Mouse (Mus musculus): Measurements from ENCODE around the gene Brd1. TPM values are rescaled to one million over a fixed set of nuclear protein-coding genes. Genes with fewer than 3 reads are reported as not detected.

Brd1 gene
- polyA plus RNA-seq, 1 experiment from 2014 or later, result 27.6 TPM

- Histone ChIP-seq H3K4me1 (ENCODE audit: control insufficient read depth, insufficient read depth, low read length) (no peaks in the 10 kb centered on the region), H3K27me3 (ENCODE audit: control insufficient read depth, insufficient read depth, low read length) (no peaks in the 10 kb centered on the region), H3K9ac (ENCODE audit: low read length) (no peak overlapping the region), H3K9me3 (ENCODE audit: control insufficient read depth, low read length) (no peaks in the 10 kb centered on the region), H3K4me2 (no peak overlapping the region), H3K36me3 (ENCODE audit: control insufficient read depth, insufficient read depth, low read length) (peaks cover 40% of the 10 kb centered on the region), H3K27ac (ENCODE audit: low read depth, low read length) (no peak overlapping the region), H3K4me3 (ENCODE audit: low read depth, low read length) (no peak overlapping the region)
- DNase-seq (ENCODE audit: low spot score, missing footprints) (no peak), ATAC-seq (ENCODE audit: low FRiP score) (no peak)
- WGBS, result 89% methylated on average over 5 of the region's 5 CpGs
Measured at GRCm38 (mm10) chr15:88686725-88687124, 47.3 kb downstream of the Brd1 start.

GRCm38 (mm10) chr15:88684039-88684438, 50.0 kb downstream of the Brd1 start:
- H3K4me3 ChIP-seq (ENCODE audit: low read depth, low read length), result no peak overlapping the region
- WGBS, result 95% methylated on average over 6 of the region's 6 CpGs
- H3K9ac ChIP-seq (ENCODE audit: low read length), result no peak overlapping the region
- peaks cover 23% of the 10 kb centered on the region for H3K36me3 ChIP-seq (ENCODE audit: control insufficient read depth, insufficient read depth, low read length)
- DNase-seq (ENCODE audit: low spot score, missing footprints) (no peak), ATAC-seq (ENCODE audit: low FRiP score) (no peak)
- H3K4me1 ChIP-seq (ENCODE audit: control insufficient read depth, insufficient read depth, low read length), result no peaks in the 10 kb centered on the region
- no peaks in the 10 kb centered on the region for H3K27me3 ChIP-seq (ENCODE audit: control insufficient read depth, insufficient read depth, low read length)
- H3K9me3 ChIP-seq (ENCODE audit: control insufficient read depth, low read length), result no peaks in the 10 kb centered on the region
- no peak overlapping the region for H3K27ac ChIP-seq (ENCODE audit: low read depth, low read length)
- H3K4me2 ChIP-seq, result no peak overlapping the region

- 89% methylated on average over 5 of the region's 5 CpGs for WGBS
- no peaks in the 10 kb centered on the region for H3K9me3 ChIP-seq (ENCODE audit: control insufficient read depth, low read length)
- no peak overlapping the region for H3K4me2 ChIP-seq
- H3K4me1 ChIP-seq (ENCODE audit: control insufficient read depth, insufficient read depth, low read length), result no peaks in the 10 kb centered on the region
- H3K27ac ChIP-seq (ENCODE audit: low read depth, low read length), result no peak overlapping the region
- peaks cover 3% of the 10 kb centered on the region; the same call in 1 of the 2 replicates for H3K36me3 ChIP-seq (ENCODE audit: control insufficient read depth, insufficient read depth, low read length)
- H3K27me3 ChIP-seq (ENCODE audit: control insufficient read depth, insufficient read depth, low read length), result no peaks in the 10 kb centered on the region
- H3K9ac ChIP-seq (ENCODE audit: low read length), result no peak overlapping the region
- H3K4me3 ChIP-seq (ENCODE audit: low read depth, low read length), result no peak overlapping the region
- no peak for ATAC-seq (ENCODE audit: low FRiP score)
- no peak for DNase-seq (ENCODE audit: low spot score, missing footprints)
Measured at GRCm38 (mm10) chr15:88680931-88681330, 53.1 kb downstream of the Brd1 start.

- H3K27me3 ChIP-seq (ENCODE audit: control insufficient read depth, insufficient read depth, low read length), result no peaks in the 10 kb centered on the region
- H3K9ac ChIP-seq (ENCODE audit: low read length), result no peak overlapping the region
- H3K4me2 ChIP-seq, result no peak overlapping the region
- no peak for ATAC-seq (ENCODE audit: low FRiP score)
- 89% methylated on average over 5 of the region's 5 CpGs for WGBS
- H3K27ac ChIP-seq (ENCODE audit: low read depth, low read length), result no peak overlapping the region
- H3K4me1 ChIP-seq (ENCODE audit: control insufficient read depth, insufficient read depth, low read length), result no peaks in the 10 kb centered on the region
- H3K4me3 ChIP-seq (ENCODE audit: low read depth, low read length), result no peak overlapping the region
- DNase-seq (ENCODE audit: low spot score, missing footprints), result no peak
- no peaks in the 10 kb centered on the region for H3K36me3 ChIP-seq (ENCODE audit: control insufficient read depth, insufficient read depth, low read length)
- no peaks in the 10 kb centered on the region for H3K9me3 ChIP-seq (ENCODE audit: control insufficient read depth, low read length)
Measured at GRCm38 (mm10) chr15:88677568-88677967, 56.5 kb downstream of the Brd1 start.

DNA sequence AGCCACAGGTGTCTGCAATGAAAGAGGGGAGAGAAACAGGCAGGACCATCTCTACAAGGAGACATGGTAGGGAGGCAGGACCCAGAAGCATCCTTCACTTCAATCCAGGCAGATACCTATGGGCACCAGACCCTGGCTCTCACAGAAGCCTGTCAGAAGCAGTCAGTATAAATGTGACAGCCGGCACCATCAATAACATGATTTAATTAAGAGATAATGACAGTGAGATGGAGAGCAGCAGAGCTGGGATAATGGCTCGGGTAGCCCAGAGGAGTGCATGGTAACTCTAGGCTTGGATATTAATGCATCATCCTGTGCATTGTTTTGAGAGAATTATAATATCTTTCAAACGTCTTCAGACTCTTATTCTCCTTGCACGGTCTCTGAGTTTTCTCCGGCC, 58.0 kb downstream of the Brd1 start:
- no peaks in the 10 kb centered on the region for H3K36me3 ChIP-seq (ENCODE audit: control insufficient read depth, insufficient read depth, low read length)
- no peak overlapping the region for H3K4me2 ChIP-seq
- H3K27me3 ChIP-seq (ENCODE audit: control insufficient read depth, insufficient read depth, low read length), result no peaks in the 10 kb centered on the region
- H3K27ac ChIP-seq (ENCODE audit: low read depth, low read length), result no peak overlapping the region
- 84% methylated on average over 5 of the region's 5 CpGs for WGBS
- H3K4me1 ChIP-seq (ENCODE audit: control insufficient read depth, insufficient read depth, low read length), result no peaks in the 10 kb centered on the region
- ATAC-seq (ENCODE audit: low FRiP score), result no peak
- DNase-seq (ENCODE audit: low spot score, missing footprints), result no peak
- no peak overlapping the region for H3K9ac ChIP-seq (ENCODE audit: low read length)
- no peak overlapping the region for H3K4me3 ChIP-seq (ENCODE audit: low read depth, low read length)
- H3K9me3 ChIP-seq (ENCODE audit: control insufficient read depth, low read length), result no peaks in the 10 kb centered on the region

DNA sequence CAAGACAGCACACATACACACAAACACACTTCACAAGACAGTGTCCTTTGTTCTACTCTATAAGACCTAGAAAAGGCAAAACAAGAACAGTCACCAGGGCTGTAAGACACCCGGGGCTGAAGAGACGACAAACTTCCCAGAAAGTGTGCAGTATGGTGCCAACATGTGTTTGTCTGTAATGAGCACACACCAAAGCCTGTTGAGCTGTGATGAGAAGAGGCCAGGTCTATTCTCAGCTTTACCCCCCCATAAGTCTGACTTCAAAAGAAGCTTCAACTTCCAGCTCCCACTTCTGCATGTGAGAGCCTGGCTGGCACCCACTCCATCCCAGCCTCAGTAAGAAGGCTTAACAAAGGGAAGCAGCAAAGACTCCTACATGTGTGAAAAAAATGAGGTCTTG, 65.3 kb downstream of the Brd1 start:
- Histone ChIP-seq H3K4me1 (ENCODE audit: control insufficient read depth, insufficient read depth, low read length) (no peaks in the 10 kb centered on the region), H3K36me3 (ENCODE audit: control insufficient read depth, insufficient read depth, low read length) (no peaks in the 10 kb centered on the region), H3K9me3 (ENCODE audit: control insufficient read depth, low read length) (no peaks in the 10 kb centered on the region), H3K4me3 (ENCODE audit: low read depth, low read length) (no peak overlapping the region), H3K4me2 (no peak overlapping the region), H3K27me3 (ENCODE audit: control insufficient read depth, insufficient read depth, low read length) (no peaks in the 10 kb centered on the region), H3K9ac (ENCODE audit: low read length) (no peak overlapping the region), H3K27ac (ENCODE audit: low read depth, low read length) (no peak overlapping the region)
- peak; percentile 80 for DNase-seq (ENCODE audit: low spot score, missing footprints)
- WGBS, result 91% methylated on average over 2 of the region's 2 CpGs
- ATAC-seq (ENCODE audit: low FRiP score), result no peak

- Histone ChIP-seq H3K4me3 (ENCODE audit: low read depth, low read length) (no peak overlapping the region), H3K9me3 (ENCODE audit: control insufficient read depth, low read length) (no peaks in the 10 kb centered on the region), H3K4me2 (no peak overlapping the region), H3K9ac (ENCODE audit: low read length) (no peak overlapping the region), H3K4me1 (ENCODE audit: control insufficient read depth, insufficient read depth, low read length) (peaks cover under 1% of the 10 kb centered on the region; the same call in 1 of the 2 replicates), H3K27ac (ENCODE audit: low read depth, low read length) (no peak overlapping the region), H3K27me3 (ENCODE audit: control insufficient read depth, insufficient read depth, low read length) (no peaks in the 10 kb centered on the region), H3K36me3 (ENCODE audit: control insufficient read depth, insufficient read depth, low read length) (no peaks in the 10 kb centered on the region)
- WGBS, result 92% methylated on average over 3 of the region's 3 CpGs
- no peak for ATAC-seq (ENCODE audit: low FRiP score)
- DNase-seq (ENCODE audit: low spot score, missing footprints), result peak; percentile 4
Measured at GRCm38 (mm10) chr15:88667653-88668052, 66.4 kb downstream of the Brd1 start.

GRCm38 (mm10) chr15:88665846-88666245, 68.2 kb downstream of the Brd1 start:
- Histone ChIP-seq H3K4me1 (ENCODE audit: control insufficient read depth, insufficient read depth, low read length) (peaks cover 4% of the 10 kb centered on the region; the same call in 1 of the 2 replicates), H3K36me3 (ENCODE audit: control insufficient read depth, insufficient read depth, low read length) (no peaks in the 10 kb centered on the region)
- WGBS, result 68% methylated on average over 4 of the region's 4 CpGs

GRCm38 (mm10) chr15:88663041-88663440, 71.0 kb downstream of the Brd1 start:
- Histone ChIP-seq H3K4me3 (ENCODE audit: low read depth, low read length) (no peak overlapping the region), H3K27ac (ENCODE audit: low read depth, low read length) (no peak overlapping the region), H3K9ac (ENCODE audit: low read length) (no peak overlapping the region), H3K4me2 (no peak overlapping the region), H3K36me3 (ENCODE audit: control insufficient read depth, insufficient read depth, low read length) (no peaks in the 10 kb centered on the region), H3K27me3 (ENCODE audit: control insufficient read depth, insufficient read depth, low read length) (no peaks in the 10 kb centered on the region), H3K4me1 (ENCODE audit: control insufficient read depth, insufficient read depth, low read length) (peaks cover 4% of the 10 kb centered on the region; the same call in 1 of the 2 replicates), H3K9me3 (ENCODE audit: control insufficient read depth, low read length) (no peaks in the 10 kb centered on the region)
- WGBS, result 28% methylated on average over 11 of the region's 11 CpGs
- ATAC-seq (ENCODE audit: low FRiP score) (no peak), DNase-seq (ENCODE audit: low spot score, missing footprints) (no peak)

More at GRCm38 (mm10) chr15:88665846-88666245, 68.2 kb downstream of the Brd1 start:
- no peak for ATAC-seq (ENCODE audit: low FRiP score)
- Histone ChIP-seq H3K27ac (ENCODE audit: low read depth, low read length) (no peak overlapping the region), H3K4me3 (ENCODE audit: low read depth, low read length) (no peak overlapping the region), H3K27me3 (ENCODE audit: control insufficient read depth, insufficient read depth, low read length) (no peaks in the 10 kb centered on the region), H3K4me2 (no peak overlapping the region), H3K9me3 (ENCODE audit: control insufficient read depth, low read length) (no peaks in the 10 kb centered on the region), H3K9ac (ENCODE audit: low read length) (no peak overlapping the region)
- peak; percentile 57 for DNase-seq (ENCODE audit: low spot score, missing footprints)

Data from midbrain, embryonic 11.5 days (tissue).